Mouse (Mus musculus): ENCODE measurements around the gene Gjd3. TPM values are rescaled to one million over a fixed set of nuclear protein-coding genes. Genes with fewer than 3 reads are reported as not detected.

Gjd3 gene
- total RNA-seq, 1 experiment from 2014 or later: not detected

GRCm38 (mm10) chr11:98951026-98951906 lies 31.6 kb downstream of the Gjd3 start:
- ATAC-seq (replicated peaks; ENCODE audit: low read depth, poor library complexity, severe bottlenecking): no peak

- ATAC-seq (replicated peaks; ENCODE audit: low read depth, poor library complexity, severe bottlenecking): no peak
These were observed 32.3 kb downstream of the Gjd3 start for GRCm38 (mm10) chr11:98950484-98950883.

- no peak for ATAC-seq (replicated peaks; ENCODE audit: low read depth, poor library complexity, severe bottlenecking)
These were observed 32.8 kb downstream of the Gjd3 start for GRCm38 (mm10) chr11:98949958-98950460.

- ATAC-seq (replicated peaks; ENCODE audit: low read depth, poor library complexity, severe bottlenecking): peak; percentile 16; the same call in 1 of the 2 replicates
These were observed 33.4 kb downstream of the Gjd3 start for GRCm38 (mm10) chr11:98949242-98949957.

- peak; percentile 50 for ATAC-seq (replicated peaks; ENCODE audit: low read depth, poor library complexity, severe bottlenecking)
These were observed 34.7 kb downstream of the Gjd3 start for GRCm38 (mm10) chr11:98947969-98948569.

GRCm38 (mm10) chr11:98945605-98945977 lies 37.2 kb downstream of the Gjd3 start:
- no peak for ATAC-seq (replicated peaks; ENCODE audit: low read depth, poor library complexity, severe bottlenecking)

- ATAC-seq (replicated peaks; ENCODE audit: low read depth, poor library complexity, severe bottlenecking): no peak
These were observed 37.8 kb downstream of the Gjd3 start for GRCm38 (mm10) chr11:98944897-98945604.

- ATAC-seq (replicated peaks; ENCODE audit: low read depth, poor library complexity, severe bottlenecking): no peak
These were observed 38.9 kb downstream of the Gjd3 start for GRCm38 (mm10) chr11:98943741-98944461.

- 0 out of 2 replicates have a peak, but pooled peaks have one; percentile 3 for ATAC-seq (replicated peaks; ENCODE audit: low read depth, poor library complexity, severe bottlenecking)
These were observed 39.7 kb downstream of the Gjd3 start for GRCm38 (mm10) chr11:98942923-98943641.

GRCm38 (mm10) chr11:98942555-98942922 lies 40.3 kb downstream of the Gjd3 start:
- ATAC-seq (replicated peaks; ENCODE audit: low read depth, poor library complexity, severe bottlenecking): no peak

- peak; percentile 61 for ATAC-seq (replicated peaks; ENCODE audit: low read depth, poor library complexity, severe bottlenecking)
These were observed 40.8 kb downstream of the Gjd3 start for GRCm38 (mm10) chr11:98941826-98942550.

GRCm38 (mm10) chr11:98941341-98941825 lies 41.4 kb downstream of the Gjd3 start:
- no peak for ATAC-seq (replicated peaks; ENCODE audit: low read depth, poor library complexity, severe bottlenecking)

GRCm38 (mm10) chr11:98940776-98941175 lies 42.0 kb downstream of the Gjd3 start:
- no peak for ATAC-seq (replicated peaks; ENCODE audit: low read depth, poor library complexity, severe bottlenecking)

GRCm38 (mm10) chr11:98939953-98940641 lies 42.7 kb downstream of the Gjd3 start:
- ATAC-seq (replicated peaks; ENCODE audit: low read depth, poor library complexity, severe bottlenecking): no peak

- no peak for ATAC-seq (replicated peaks; ENCODE audit: low read depth, poor library complexity, severe bottlenecking)
These were observed 43.5 kb downstream of the Gjd3 start for GRCm38 (mm10) chr11:98939084-98939952.

GRCm38 (mm10) chr11:98938701-98939083 lies 44.1 kb downstream of the Gjd3 start:
- ATAC-seq (replicated peaks; ENCODE audit: low read depth, poor library complexity, severe bottlenecking): no peak

Measured in common myeloid progenitor, adult 5-6 weeks (primary cell).